Mouse (Mus musculus) limb, embryonic 12.5 days (tissue): ENCODE measurements around the gene Slc6a2. TPM values are rescaled to one million over a fixed set of nuclear protein-coding genes. Genes with fewer than 3 reads are reported as not detected.

Experiments
- ATAC-seq: fragments of 200-750 bp; cut with Nextera tagmentation; 2 replicates; pipeline ENCODE4 v1.8.0; 2017; ENCODE audit warnings: low read depth, moderate TSS enrichment; ENCODE audit not compliant: insufficient number of reproducible peaks, insufficient read depth, low FRiP score, low TSS enrichment
- H3K27ac ChIP-seq: fragments of 300-500 bp; sonication (generic); 2 replicates; pipeline ENCODE4 v1.5.1; 2016; ENCODE audit warnings: mild to moderate bottlenecking, moderate library complexity
- H3K27me3 ChIP-seq: fragments of 300-500 bp; sonication (generic); 2 replicates; pipeline ENCODE4 v1.6.1; 2016; ENCODE audit warnings: mild to moderate bottlenecking, moderate library complexity
- H3K36me3 ChIP-seq: fragments of 300-500 bp; sonication (generic); 2 replicates; pipeline ENCODE4 v1.6.1; 2016; ENCODE audit warnings: mild to moderate bottlenecking, moderate library complexity
- H3K4me1 ChIP-seq: fragments of 300-500 bp; sonication (generic); replicated peaks from 2 replicates; pipeline ENCODE4 v1.6.1; 2016
- H3K4me2 ChIP-seq: fragments of 300-500 bp; sonication (generic); 2 replicates; pipeline ENCODE4 v1.6.1; 2016; ENCODE audit warnings: mild to moderate bottlenecking, moderate library complexity
- H3K4me3 ChIP-seq: fragments of 300-500 bp; sonication (generic); replicated peaks from 2 replicates; pipeline ENCODE4 v1.5.1; 2016; ENCODE audit warnings: mild to moderate bottlenecking
- H3K9ac ChIP-seq: fragments of 300-500 bp; sonication (generic); replicated peaks from 2 replicates; pipeline ENCODE4 v1.6.1; 2016; ENCODE audit warnings: mild to moderate bottlenecking, moderate library complexity
- H3K9me3 ChIP-seq: fragments of 300-500 bp; sonication (generic); 2 replicates; pipeline ENCODE4 v1.6.1; 2016; ENCODE audit warnings: mild to moderate bottlenecking, moderate library complexity
- WGBS: fragments of 180-500 bp; shearing (Covaris S2); methylation state at CpG from one replicate; pipeline ENCODE4 v1.1.7; 2016; 5-methylcytosine and 5-hydroxymethylcytosine counted together
- polyA plus RNA-seq: library from polyadenylated mRNA; unstranded; fragments of >200 nt; fragmentation: Nextera tagmentation; extraction: Ambion mirVana; gene quantifications from 2 replicates; pipeline ENCODE4 v1.2.1, GENCODE M21; 2016

The Slc6a2 gene
- polyA plus RNA-seq, result 0.04 and 0.09 TPM in 2 replicates

DNA sequence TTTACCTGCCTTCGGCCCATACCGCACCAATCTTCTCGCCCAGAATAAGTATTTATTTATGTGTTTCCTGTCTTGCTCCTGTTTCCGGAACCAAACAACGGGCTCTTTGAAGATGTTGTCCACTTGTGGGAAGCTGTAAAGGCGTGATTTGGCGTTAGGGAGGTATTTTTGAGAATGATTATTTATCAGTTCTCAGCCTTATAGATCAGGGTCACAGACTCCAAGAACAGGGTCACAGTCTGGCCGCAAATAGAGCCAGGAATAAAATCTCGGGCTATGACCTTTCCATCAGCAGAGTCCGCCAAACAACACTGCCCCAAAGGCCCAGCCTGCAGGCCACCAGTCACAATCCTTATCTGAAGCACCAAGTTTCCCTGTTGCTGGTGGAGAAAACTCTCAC is at the start of gene Slc6a2:
Gene Slc6a2, plus strand, starts transcription at position 301 of the 400 bp plus-strand sequence.
- H3K9ac ChIP-seq, result peak within 1 kb of the TSS; percentile 47
- H3K4me1 ChIP-seq, result peaks cover 13% of the 10 kb centered on the region
- peaks cover 72% of the 10 kb centered on the region for H3K27me3 ChIP-seq
- H3K4me2 ChIP-seq, result peak within 1 kb of the TSS; percentile 86
- WGBS, result 66% methylated on average over 10 of the region's 10 CpGs
- H3K36me3 ChIP-seq, result no peaks in the 10 kb centered on the region
- ATAC-seq, result no peak
- H3K4me3 ChIP-seq, result peak within 1 kb of the TSS; percentile 47
- no peaks in the 10 kb centered on the region for H3K9me3 ChIP-seq
- H3K27ac ChIP-seq, result no peak within 1 kb of the TSS

DNA sequence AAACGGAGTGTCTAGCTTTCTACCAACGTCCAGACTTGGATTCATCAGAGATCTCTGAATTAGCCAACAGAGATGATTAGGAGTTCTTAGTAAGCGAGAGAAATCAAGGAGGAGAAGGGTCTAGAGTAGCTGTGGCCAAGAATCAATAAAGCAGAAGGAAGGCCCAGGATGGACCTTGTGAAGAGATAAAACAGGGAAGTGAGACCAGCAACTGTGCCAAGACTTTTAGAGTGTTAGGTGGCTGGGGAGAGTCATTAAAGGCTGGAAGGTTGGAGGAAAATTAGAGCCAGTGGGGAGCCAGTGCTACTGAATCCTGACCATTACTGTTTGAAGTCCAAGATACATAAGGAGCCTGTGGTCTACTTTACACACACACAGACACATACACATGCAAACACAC is 48.4 kb upstream of the Slc6a2 start:
- WGBS, result 83% methylated on average over 3 of the region's 3 CpGs
- no peak for ATAC-seq
- H3K9ac ChIP-seq, result no peak overlapping the region
- no peaks in the 10 kb centered on the region for H3K4me1 ChIP-seq
- peaks cover 10% of the 10 kb centered on the region; the same call in 1 of the 2 replicates for H3K36me3 ChIP-seq
- H3K9me3 ChIP-seq, result no peaks in the 10 kb centered on the region
- no peak overlapping the region for H3K4me3 ChIP-seq
- no peak overlapping the region for H3K27ac ChIP-seq
- H3K27me3 ChIP-seq, result no peaks in the 10 kb centered on the region
- no peak overlapping the region for H3K4me2 ChIP-seq

DNA sequence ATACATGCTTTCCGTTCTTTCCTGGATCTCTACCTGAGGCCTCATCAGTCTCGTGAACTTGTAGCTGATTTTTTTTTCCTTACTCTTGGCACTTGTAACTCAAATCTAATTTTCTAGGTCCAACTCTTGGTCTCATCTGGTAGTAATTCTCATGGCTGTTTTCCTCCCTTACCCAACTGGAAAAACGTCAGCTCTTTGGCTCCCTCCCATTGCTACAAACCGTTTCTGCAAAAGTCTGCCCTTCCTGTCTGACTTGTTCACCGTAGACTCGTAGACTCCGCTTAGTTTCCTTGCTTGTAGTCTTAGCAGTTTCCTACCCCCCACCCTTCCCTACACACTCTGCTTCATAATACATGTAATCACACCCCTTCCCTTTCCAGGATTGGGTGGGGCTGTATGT is 46.5 kb upstream of the Slc6a2 start:
- Histone ChIP-seq H3K9me3 (no peaks in the 10 kb centered on the region), H3K9ac (no peak overlapping the region), H3K27me3 (no peaks in the 10 kb centered on the region), H3K36me3 (peaks cover 10% of the 10 kb centered on the region; the same call in 1 of the 2 replicates), H3K4me3 (no peak overlapping the region), H3K4me2 (no peak overlapping the region), H3K27ac (no peak overlapping the region), H3K4me1 (no peaks in the 10 kb centered on the region)
- WGBS, result 70% methylated on average over 7 of the region's 7 CpGs
- no peak for ATAC-seq

DNA sequence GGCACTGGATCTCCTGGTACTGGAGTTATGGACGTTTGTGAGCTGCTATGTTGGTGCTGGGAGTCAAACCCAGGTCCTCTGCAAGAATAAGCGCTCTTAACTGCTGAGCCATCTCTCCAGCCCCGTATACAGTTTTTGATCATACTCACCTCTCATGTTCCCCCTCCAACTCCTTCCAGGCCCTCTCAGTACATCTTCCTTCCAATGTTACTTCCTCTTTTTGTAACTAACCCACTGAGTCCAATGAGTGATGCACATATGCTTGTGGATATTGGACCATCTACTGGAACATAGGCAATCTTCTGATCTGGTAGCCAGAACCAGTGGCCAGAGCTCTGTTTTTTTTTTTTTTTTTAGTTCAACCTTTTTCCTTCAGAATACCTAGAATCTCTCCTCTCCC is 43.8 kb upstream of the Slc6a2 start:
- H3K9ac ChIP-seq, result no peak overlapping the region
- no peaks in the 10 kb centered on the region for H3K27me3 ChIP-seq
- H3K4me2 ChIP-seq, result no peak overlapping the region
- H3K4me3 ChIP-seq, result no peak overlapping the region
- no peak overlapping the region for H3K27ac ChIP-seq
- 96% methylated on average over 3 of the region's 3 CpGs for WGBS
- H3K4me1 ChIP-seq, result no peaks in the 10 kb centered on the region
- ATAC-seq, result no peak
- H3K36me3 ChIP-seq, result peaks cover 10% of the 10 kb centered on the region; the same call in 1 of the 2 replicates
- H3K9me3 ChIP-seq, result no peaks in the 10 kb centered on the region

DNA sequence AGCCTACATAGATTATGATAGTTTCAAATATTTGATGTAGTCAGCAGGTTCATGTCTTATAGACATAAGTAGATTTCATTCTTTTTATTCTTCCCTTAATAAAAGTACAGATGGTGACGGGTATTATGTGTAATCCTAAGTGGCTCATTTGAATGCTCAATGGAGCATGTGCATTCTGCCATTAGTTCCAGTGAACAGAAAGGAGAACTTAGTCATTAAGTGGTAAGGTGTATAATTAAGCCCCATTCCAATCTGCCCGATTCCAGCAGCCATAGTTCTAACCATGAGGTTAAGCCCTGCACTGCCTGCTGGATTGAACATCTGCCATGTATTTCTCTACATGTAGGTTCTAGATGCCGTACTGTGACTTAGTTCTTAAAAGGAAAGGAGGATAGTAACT is 38.1 kb upstream of the Slc6a2 start:
- ATAC-seq, result no peak
- no peak overlapping the region for H3K9ac ChIP-seq

DNA sequence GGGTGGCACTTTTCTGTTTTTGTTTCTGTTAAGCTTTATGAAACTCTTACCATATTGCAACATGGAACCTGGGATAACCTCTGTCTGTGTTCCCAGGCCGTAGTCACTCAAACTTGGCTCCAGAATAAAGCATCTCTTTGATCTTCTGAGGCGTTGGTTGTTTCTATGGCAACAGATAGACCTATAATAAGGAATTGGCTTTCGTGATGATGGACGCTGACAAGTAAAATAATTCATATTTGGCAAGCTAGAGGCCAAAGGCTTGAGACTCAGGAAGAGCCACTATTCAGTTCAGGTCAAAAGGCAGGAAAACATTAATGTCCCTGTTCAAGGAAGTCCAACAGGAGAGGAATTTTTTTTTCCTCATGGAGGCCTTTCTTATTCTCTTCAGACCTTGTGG is 30.9 kb upstream of the Slc6a2 start:
- no peaks in the 10 kb centered on the region for H3K36me3 ChIP-seq
- no peak overlapping the region for H3K9ac ChIP-seq
- WGBS, result 68% methylated on average over 4 of the region's 4 CpGs
- H3K4me3 ChIP-seq, result no peak overlapping the region
- H3K9me3 ChIP-seq, result 0 out of 2 replicates have a peak, but pooled peaks cover 6% of the 10 kb centered on the region
- H3K4me2 ChIP-seq, result no peak overlapping the region
- H3K27ac ChIP-seq, result no peak overlapping the region
- H3K27me3 ChIP-seq, result no peaks in the 10 kb centered on the region
- no peaks in the 10 kb centered on the region for H3K4me1 ChIP-seq
- ATAC-seq, result no peak

More for the DNA sequence above, 38.1 kb upstream of the Slc6a2 start:
- H3K4me1 ChIP-seq, result no peaks in the 10 kb centered on the region
- no peaks in the 10 kb centered on the region for H3K36me3 ChIP-seq
- no peaks in the 10 kb centered on the region for H3K9me3 ChIP-seq
- no peak overlapping the region for H3K27ac ChIP-seq
- H3K4me3 ChIP-seq, result no peak overlapping the region
- H3K4me2 ChIP-seq, result no peak overlapping the region
- no peaks in the 10 kb centered on the region for H3K27me3 ChIP-seq
- 87% methylated on average over 3 of the region's 3 CpGs for WGBS

DNA sequence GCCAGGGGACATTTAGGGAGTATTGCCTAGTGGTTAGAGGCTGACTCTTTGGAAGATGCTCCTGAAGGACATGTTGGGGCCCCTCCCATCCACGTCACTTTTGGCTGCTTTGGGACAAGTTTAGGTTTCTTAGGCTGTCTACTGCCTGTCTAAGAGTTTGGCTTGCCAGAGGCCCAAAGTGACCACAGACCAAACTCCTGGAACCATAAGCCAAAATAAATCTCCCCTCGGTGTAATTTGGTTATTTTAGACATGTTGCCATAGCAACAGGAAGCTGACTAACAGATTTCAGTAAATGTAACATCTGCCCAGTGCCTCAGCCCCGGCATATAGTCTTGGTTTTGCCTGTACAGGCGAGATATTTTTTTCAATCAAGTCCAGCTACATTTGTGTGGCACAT is 21.8 kb upstream of the Slc6a2 start:
- 71% methylated on average over 4 of the region's 4 CpGs for WGBS

DNA sequence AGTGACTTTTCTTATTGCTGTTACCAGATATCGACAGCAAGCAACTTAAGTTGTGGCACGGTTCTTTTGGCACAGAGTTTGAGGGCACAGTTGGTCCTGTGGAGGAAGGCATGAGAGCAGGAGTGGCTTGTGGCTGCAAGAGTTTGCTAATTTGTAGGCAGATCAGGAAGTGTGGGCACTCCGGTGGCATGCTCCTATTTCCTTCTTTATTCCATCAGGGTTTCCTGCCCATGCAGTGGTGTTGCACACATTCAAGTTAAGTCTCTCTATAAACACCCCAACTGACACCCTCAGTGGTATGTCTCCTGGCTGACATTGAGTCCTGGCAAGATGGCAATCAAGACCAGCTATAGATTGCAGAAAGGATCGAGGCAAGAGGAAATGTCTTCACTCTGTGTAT is 10.8 kb upstream of the Slc6a2 start:
- 88% methylated on average over 4 of the region's 4 CpGs for WGBS
- Histone ChIP-seq H3K4me1 (no peaks in the 10 kb centered on the region), H3K4me2 (no peak overlapping the region), H3K27me3 (no peaks in the 10 kb centered on the region), H3K9ac (no peak overlapping the region), H3K4me3 (no peak overlapping the region), H3K9me3 (no peaks in the 10 kb centered on the region), H3K27ac (no peak overlapping the region), H3K36me3 (no peaks in the 10 kb centered on the region)
- no peak for ATAC-seq

More for the DNA sequence above, 21.8 kb upstream of the Slc6a2 start:
- no peak for ATAC-seq
- H3K4me1 ChIP-seq, result no peaks in the 10 kb centered on the region
- no peaks in the 10 kb centered on the region for H3K27me3 ChIP-seq
- no peak overlapping the region for H3K27ac ChIP-seq
- H3K4me2 ChIP-seq, result no peak overlapping the region
- H3K4me3 ChIP-seq, result no peak overlapping the region
- no peak overlapping the region for H3K9ac ChIP-seq
- no peaks in the 10 kb centered on the region for H3K36me3 ChIP-seq
- no peaks in the 10 kb centered on the region for H3K9me3 ChIP-seq

DNA sequence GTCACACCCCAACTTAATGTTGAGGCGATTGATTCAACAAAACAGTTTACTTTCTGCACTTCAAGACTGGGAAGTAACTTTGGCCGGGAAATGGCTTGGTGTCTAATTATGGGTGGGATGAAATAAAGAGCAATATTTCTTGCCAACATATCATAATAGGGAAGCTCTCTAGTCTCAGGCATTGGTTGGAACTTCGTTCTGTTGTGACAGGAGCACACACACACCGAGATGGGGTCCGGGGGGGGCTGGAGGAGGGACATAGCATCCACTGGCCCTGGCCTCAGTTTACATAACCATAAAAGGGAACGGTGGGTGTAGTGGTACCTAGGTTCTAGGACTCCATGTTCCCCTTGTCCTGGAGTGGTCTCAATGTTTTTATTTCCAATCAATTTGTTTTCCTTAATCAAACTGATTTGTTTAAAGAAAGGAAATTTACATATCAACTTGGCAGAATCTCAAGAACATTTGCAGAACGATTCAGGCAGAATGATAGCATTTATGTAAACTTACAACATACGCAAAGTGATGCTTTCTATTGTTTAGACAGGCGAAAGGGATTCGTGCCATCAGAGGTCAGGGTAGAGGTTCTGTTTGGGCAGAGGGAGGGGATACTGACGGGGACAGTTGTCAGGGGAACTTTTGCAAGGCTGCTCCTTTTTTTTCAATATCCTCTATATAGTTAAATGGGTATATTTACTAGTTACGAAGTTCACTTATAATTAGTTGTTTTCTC is 9.1 kb upstream of the Slc6a2 start:
- ATAC-seq, result no peak
- H3K9me3 ChIP-seq, result no peaks in the 10 kb centered on the region
- no peaks in the 10 kb centered on the region for H3K36me3 ChIP-seq
- no peak overlapping the region for H3K4me2 ChIP-seq
- H3K27me3 ChIP-seq, result no peaks in the 10 kb centered on the region; the same call in 1 of the 2 replicates
- 83% methylated on average over 12 of the region's 12 CpGs for WGBS
- H3K9ac ChIP-seq, result no peak overlapping the region
- H3K4me1 ChIP-seq, result no peaks in the 10 kb centered on the region
- no peak overlapping the region for H3K27ac ChIP-seq
- no peak overlapping the region for H3K4me3 ChIP-seq

DNA sequence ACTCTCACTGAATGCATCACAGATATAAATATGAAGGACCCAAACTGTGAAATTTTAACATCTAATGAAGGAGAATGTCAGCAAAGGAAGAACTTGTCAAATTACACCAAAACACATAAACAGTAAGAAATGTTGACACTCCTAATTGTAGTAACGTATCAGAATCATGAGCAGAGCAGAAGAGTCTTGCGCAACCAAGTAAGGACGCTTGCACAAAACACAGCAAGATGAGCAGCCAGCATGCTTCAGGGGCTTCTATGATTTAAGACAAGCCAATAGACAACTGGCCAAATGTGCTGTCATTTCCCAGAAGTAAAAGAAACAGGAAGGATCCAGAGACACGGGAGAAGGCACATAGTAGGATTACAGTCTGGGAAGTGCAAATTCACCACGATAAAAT is 5.8 kb upstream of the Slc6a2 start:
- H3K27me3 ChIP-seq, result peaks cover 20% of the 10 kb centered on the region
- no peak overlapping the region for H3K4me2 ChIP-seq
- no peak overlapping the region for H3K9ac ChIP-seq
- 88% methylated on average over 5 of the region's 5 CpGs for WGBS
- H3K9me3 ChIP-seq, result no peaks in the 10 kb centered on the region
- no peak overlapping the region for H3K27ac ChIP-seq
- ATAC-seq, result no peak
- H3K4me3 ChIP-seq, result no peak overlapping the region
- H3K36me3 ChIP-seq, result no peaks in the 10 kb centered on the region
- H3K4me1 ChIP-seq, result no peaks in the 10 kb centered on the region

DNA sequence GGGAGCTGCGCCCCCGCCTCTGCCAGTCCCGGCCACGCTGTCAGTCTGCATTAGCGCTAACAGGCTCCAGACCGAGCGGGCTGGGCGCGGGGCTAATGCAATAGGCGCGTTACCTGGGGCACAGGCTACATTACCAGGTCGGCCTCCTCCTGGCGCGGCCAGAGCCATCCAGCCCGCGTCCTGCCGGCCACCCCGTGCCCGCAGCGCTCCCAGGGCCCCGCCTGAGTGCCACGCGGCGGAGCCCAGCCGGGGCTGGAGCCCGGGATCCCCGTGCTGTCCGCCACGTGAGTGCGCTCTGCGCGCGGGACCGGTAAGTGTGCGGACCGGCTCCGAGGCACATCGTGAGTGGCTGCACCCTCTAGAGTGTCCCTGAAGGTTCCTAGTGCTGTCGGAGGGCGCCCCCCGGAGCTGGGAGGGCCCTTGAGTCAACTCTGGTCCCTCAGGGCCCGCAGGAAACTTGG is 602 bp downstream of the Slc6a2 start:
- H3K27ac ChIP-seq, result no peak overlapping the region
- H3K9ac ChIP-seq, result peak overlapping the region; percentile 47
- ATAC-seq, result 0 out of 2 replicates have a peak, but pooled peaks have one; percentile 31
- peak overlapping the region; percentile 86 for H3K4me2 ChIP-seq
- H3K36me3 ChIP-seq, result no peaks in the 10 kb centered on the region
- H3K4me3 ChIP-seq, result peak overlapping the region; percentile 47
- no peaks in the 10 kb centered on the region for H3K9me3 ChIP-seq
- 2% methylated on average over 42 of the region's 42 CpGs for WGBS
- H3K4me1 ChIP-seq, result peaks cover 13% of the 10 kb centered on the region
- peaks cover 72% of the 10 kb centered on the region for H3K27me3 ChIP-seq

DNA sequence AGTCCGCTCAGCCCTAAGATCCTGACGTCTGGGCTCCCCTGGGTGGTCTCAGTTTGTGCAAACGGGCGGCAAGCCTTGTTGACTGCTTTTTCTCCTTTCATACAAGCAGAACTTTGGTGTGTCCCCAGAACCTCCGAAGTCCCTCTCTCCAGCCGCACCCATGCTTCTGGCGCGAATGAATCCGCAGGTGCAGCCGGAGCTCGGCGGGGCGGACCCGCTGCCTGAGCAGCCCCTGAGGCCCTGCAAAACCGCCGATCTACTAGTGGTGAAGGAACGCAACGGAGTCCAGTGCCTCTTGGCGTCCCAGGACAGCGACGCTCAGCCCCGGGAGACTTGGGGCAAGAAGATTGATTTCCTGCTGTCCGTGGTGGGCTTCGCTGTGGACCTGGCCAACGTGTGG is 1.2 kb downstream of the Slc6a2 start:
- Histone ChIP-seq H3K27ac (no peak overlapping the region), H3K9ac (no peak overlapping the region; the same call in 1 of the 2 replicates), H3K4me2 (peak overlapping the region; percentile 86), H3K4me1 (peaks cover 13% of the 10 kb centered on the region), H3K4me3 (peak overlapping the region; percentile 47), H3K9me3 (no peaks in the 10 kb centered on the region), H3K36me3 (no peaks in the 10 kb centered on the region), H3K27me3 (peaks cover 72% of the 10 kb centered on the region)
- no peak for ATAC-seq
- under 1% methylated on average over 25 of the region's 25 CpGs for WGBS
